Mouse (Mus musculus) thymus, adult 2 months (tissue): ENCODE measurements around the gene Csmd2.

ENCODE experiments used
- CTCF ChIP-seq: fragments of 200-500 bp; IDR thresholded peaks from 2 replicates; pipeline ENCODE4 v1.5.1; 2012; ENCODE audit warnings: mild to moderate bottlenecking, control low read depth, low read length, moderate library complexity, borderline replicate concordance; ENCODE audit not compliant: control insufficient read depth, poor library complexity, insufficient read depth; ENCODE audit errors: extremely low read depth
- POLR2A ChIP-seq: fragments of 200-500 bp; IDR thresholded peaks from 2 replicates; pipeline ENCODE4 v1.6.1; 2012; ENCODE audit warnings: mild to moderate bottlenecking, low read length, control low read depth, moderate library complexity; ENCODE audit not compliant: control insufficient read depth, poor library complexity, insufficient read depth; ENCODE audit errors: extremely low read depth

DNA sequence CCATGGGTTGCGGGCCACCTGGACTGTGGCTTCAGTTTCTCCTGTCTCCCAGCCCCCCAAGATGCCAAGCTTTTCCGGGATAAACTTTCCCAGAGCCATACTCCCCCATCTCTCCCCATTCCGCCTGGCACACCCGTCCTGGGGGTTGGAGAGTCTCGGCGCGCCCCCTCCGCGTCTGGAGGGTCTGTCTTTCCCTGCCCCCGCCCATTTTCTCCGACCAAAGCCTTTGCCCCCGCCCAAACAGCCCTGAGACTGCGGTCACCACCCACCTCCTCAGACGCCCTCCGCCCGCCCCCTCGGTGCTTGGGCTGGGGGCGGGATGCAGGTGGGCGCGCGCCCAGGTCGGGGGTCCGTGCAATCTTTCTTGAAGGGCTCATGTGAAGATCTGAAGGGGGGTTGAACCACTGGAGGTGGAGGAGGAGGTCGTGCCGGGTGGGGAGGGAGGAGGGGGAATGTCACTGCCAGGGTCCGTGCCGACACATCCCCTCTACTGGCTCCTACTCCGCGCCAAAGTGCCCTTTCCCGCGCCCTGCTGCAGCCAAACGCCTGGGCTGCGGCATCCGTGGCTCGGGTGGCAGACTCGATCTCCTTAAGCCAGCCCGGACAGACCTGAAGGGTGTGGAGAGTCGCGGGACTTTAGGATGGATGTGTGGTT lies 996 bp downstream of the Csmd2 start:
- no peak for TF ChIP-seq CTCF
- TF ChIP-seq POLR2A = no peak
